Mouse (Mus musculus) liver, embryonic 13.5 days (tissue): ENCODE measurements at regions not wholly inside any gene's neighbourhood (a gene's known extent, or its start where the extent isn't known, plus 50 kb on each side); places are given as distances from the start of the nearest gene placed in this dataset. TPM values are rescaled to one million over a fixed set of nuclear protein-coding genes. Genes with fewer than 3 reads are reported as not detected.

Experiments used
- ATAC-seq: fragments of 200-750 bp; cut with Nextera tagmentation; 2 replicates; pipeline ENCODE4 v1.8.0; 2017; ENCODE audit warnings: low read depth, mild to moderate bottlenecking, moderate number of reproducible peaks, moderate library complexity
- DNase-seq: peaks from one replicate; pipeline ENCODE4 v3.0.0; 2022
- H3K27ac ChIP-seq: fragments of 300-500 bp; sonication (generic); 2 replicates; pipeline ENCODE4 v1.5.1; 2015; ENCODE audit warnings: moderate library complexity, mild to moderate bottlenecking, inconsistent platforms
- H3K27me3 ChIP-seq: fragments of 300-500 bp; sonication (generic); 2 replicates; pipeline ENCODE4 v1.6.1; 2015; ENCODE audit warnings: mild to moderate bottlenecking, inconsistent platforms
- H3K36me3 ChIP-seq: fragments of 300-500 bp; sonication (generic); 2 replicates; pipeline ENCODE4 v1.6.1; 2015; ENCODE audit warnings: mild to moderate bottlenecking, inconsistent platforms
- H3K4me1 ChIP-seq: fragments of 300-500 bp; sonication (generic); replicated peaks from 2 replicates; pipeline ENCODE4 v1.6.1; 2015; ENCODE audit warnings: inconsistent platforms
- H3K4me2 ChIP-seq: fragments of 300-500 bp; sonication (generic); 2 replicates; pipeline ENCODE4 v1.6.1; 2015; ENCODE audit warnings: inconsistent platforms, mild to moderate bottlenecking, moderate library complexity
- H3K4me3 ChIP-seq: fragments of 300-500 bp; sonication (generic); replicated peaks from 2 replicates; pipeline ENCODE4 v1.5.1; 2015; ENCODE audit warnings: mild to moderate bottlenecking, inconsistent platforms
- H3K9ac ChIP-seq: fragments of 300-500 bp; sonication (generic); 2 replicates; pipeline ENCODE4 v1.6.1; 2015; ENCODE audit warnings: mild to moderate bottlenecking, inconsistent platforms
- H3K9me3 ChIP-seq: fragments of 300-500 bp; sonication (generic); replicated peaks from 2 replicates; pipeline ENCODE4 v1.6.1; 2016; ENCODE audit warnings: inconsistent platforms
- WGBS: fragments of 180-500 bp; shearing (Covaris S2); methylation state at CpG from one replicate; pipeline ENCODE4 v1.1.7; 2015; ENCODE audit not compliant: insufficient replicate concordance; 5-methylcytosine and 5-hydroxymethylcytosine counted together
- microRNA-seq: library from miRNA; unstranded; fragments of <30 nt; microRNA quantifications from one replicate; pipeline ENCODE4, GENCODE M21; 2016

GRCm38 (mm10) chr5:13022270-13022669 lies 102.9 kb upstream of the Sema3a start:
- ATAC-seq, result no peak
- Histone ChIP-seq H3K9me3 (no peaks in the 10 kb centered on the region), H3K27me3 (no peaks in the 10 kb centered on the region), H3K4me2 (no peak overlapping the region), H3K27ac (no peak overlapping the region), H3K9ac (no peak overlapping the region), H3K36me3 (no peaks in the 10 kb centered on the region), H3K4me3 (no peak overlapping the region), H3K4me1 (no peaks in the 10 kb centered on the region)
- WGBS, result 55% methylated on average over 3 of the region's 3 CpGs
- no peak for DNase-seq

- no peak overlapping the region for H3K9ac ChIP-seq
- ATAC-seq (no peak), DNase-seq (no peak)
- H3K9me3 ChIP-seq, result no peaks in the 10 kb centered on the region
- no peak overlapping the region for H3K4me3 ChIP-seq
- no peaks in the 10 kb centered on the region for H3K27me3 ChIP-seq
- H3K4me1 ChIP-seq, result no peaks in the 10 kb centered on the region
- H3K4me2 ChIP-seq, result no peak overlapping the region
- no peaks in the 10 kb centered on the region for H3K36me3 ChIP-seq
- no peak overlapping the region for H3K27ac ChIP-seq
- 76% methylated on average over 3 of the region's 3 CpGs for WGBS
Measured at GRCm38 (mm10) chr5:13033332-13033731, 91.9 kb upstream of the Sema3a start.

- DNase-seq (no peak), ATAC-seq (no peak)
- Histone ChIP-seq H3K4me1 (no peaks in the 10 kb centered on the region), H3K4me2 (no peak overlapping the region), H3K27me3 (no peaks in the 10 kb centered on the region), H3K27ac (no peak overlapping the region), H3K9ac (no peak overlapping the region), H3K9me3 (no peaks in the 10 kb centered on the region), H3K36me3 (no peaks in the 10 kb centered on the region), H3K4me3 (no peak overlapping the region)
- 67% methylated on average over 2 of the region's 2 CpGs for WGBS
Measured at GRCm38 (mm10) chr5:13036127-13036526, 89.1 kb upstream of the Sema3a start.

- Histone ChIP-seq H3K4me2 (no peak overlapping the region), H3K36me3 (no peaks in the 10 kb centered on the region), H3K4me3 (no peak overlapping the region), H3K4me1 (no peaks in the 10 kb centered on the region), H3K27ac (no peak overlapping the region), H3K9ac (no peak overlapping the region), H3K9me3 (no peaks in the 10 kb centered on the region), H3K27me3 (no peaks in the 10 kb centered on the region)
- 41% methylated on average over 2 of the region's 2 CpGs for WGBS
- no peak for ATAC-seq
- no peak for DNase-seq
Measured at GRCm38 (mm10) chr5:13058883-13059423, 66.3 kb upstream of the Sema3a start.

DNA sequence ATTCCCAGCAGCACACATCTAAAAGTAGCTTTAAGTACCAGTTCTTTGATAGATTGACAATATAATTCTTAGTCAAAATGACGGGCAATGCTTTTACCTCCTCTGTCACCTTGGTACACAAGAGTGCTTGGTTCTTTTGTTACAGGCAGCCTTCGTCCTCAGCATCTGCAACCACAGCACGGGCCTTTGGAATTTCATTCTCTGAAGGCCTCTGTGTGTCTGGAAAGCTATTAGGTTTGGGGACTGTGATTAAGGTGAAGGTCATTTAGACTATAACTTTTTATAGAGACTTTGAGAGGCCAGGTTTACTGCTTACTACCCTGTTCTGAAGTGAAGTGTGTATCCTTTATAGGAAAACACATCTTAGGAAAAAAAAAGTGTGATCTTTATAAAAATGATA lies 58.3 kb upstream of the Sema3a start:
- no peak for DNase-seq
- WGBS, result 60% methylated on average over 3 of the region's 3 CpGs
- no peaks in the 10 kb centered on the region for H3K27me3 ChIP-seq
- no peaks in the 10 kb centered on the region for H3K36me3 ChIP-seq
- H3K9me3 ChIP-seq, result no peaks in the 10 kb centered on the region
- H3K9ac ChIP-seq, result no peak overlapping the region
- H3K4me1 ChIP-seq, result no peaks in the 10 kb centered on the region
- H3K4me2 ChIP-seq, result no peak overlapping the region
- H3K4me3 ChIP-seq, result no peak overlapping the region
- no peak for ATAC-seq
- H3K27ac ChIP-seq, result no peak overlapping the region

Small RNA genes in the stretch of these regions (microRNA-seq; reads per million reads assigned to microRNA genes)
- gene Gm23243, result not detected
